Mouse (Mus musculus) adipocyte (in vitro differentiated cells): Measurements from ENCODE around the gene Il1rl2.

ENCODE experiments used
- DNase-seq: peaks from one replicate; pipeline ENCODE4 v3.0.0-alpha.2; 2016; ENCODE audit warnings: low spot score

Il1rl2 gene

GRCm38 (mm10) chr1:40378794-40379193, 54.4 kb downstream of the Il1rl2 start:
- peak; percentile 89 for DNase-seq

GRCm38 (mm10) chr1:40380111-40380510, 55.7 kb downstream of the Il1rl2 start:
- DNase-seq = peak; percentile 88

GRCm38 (mm10) chr1:40380990-40381389, 56.6 kb downstream of the Il1rl2 start:
- no peak for DNase-seq

- no peak for DNase-seq
Measured at GRCm38 (mm10) chr1:40382841-40383240, 58.4 kb downstream of the Il1rl2 start.

- no peak for DNase-seq
Measured at GRCm38 (mm10) chr1:40384931-40385545, 60.6 kb downstream of the Il1rl2 start.

GRCm38 (mm10) chr1:40391374-40391773, 67.0 kb downstream of the Il1rl2 start:
- no peak for DNase-seq

- no peak for DNase-seq
Measured at GRCm38 (mm10) chr1:40392535-40392934, 68.1 kb downstream of the Il1rl2 start.

- no peak for DNase-seq
Measured at GRCm38 (mm10) chr1:40393214-40393613, 68.8 kb downstream of the Il1rl2 start.

- DNase-seq = no peak
Measured at GRCm38 (mm10) chr1:40399639-40400038, 75.2 kb downstream of the Il1rl2 start.

- no peak for DNase-seq
Measured at GRCm38 (mm10) chr1:40404682-40405081, 80.3 kb downstream of the Il1rl2 start.

- DNase-seq = no peak
Measured at GRCm38 (mm10) chr1:40409882-40410281, 85.5 kb downstream of the Il1rl2 start.

GRCm38 (mm10) chr1:40413039-40413438, 88.6 kb downstream of the Il1rl2 start:
- no peak for DNase-seq

- no peak for DNase-seq
Measured at GRCm38 (mm10) chr1:40414276-40414675, 89.9 kb downstream of the Il1rl2 start.

GRCm38 (mm10) chr1:40414863-40415656, 90.7 kb downstream of the Il1rl2 start:
- no peak for DNase-seq

- no peak for DNase-seq
Measured at GRCm38 (mm10) chr1:40417034-40417433, 92.6 kb downstream of the Il1rl2 start.
